Comparison of ENCODE assay signal across 7 mouse cellular contexts in the genomic region with DNA sequence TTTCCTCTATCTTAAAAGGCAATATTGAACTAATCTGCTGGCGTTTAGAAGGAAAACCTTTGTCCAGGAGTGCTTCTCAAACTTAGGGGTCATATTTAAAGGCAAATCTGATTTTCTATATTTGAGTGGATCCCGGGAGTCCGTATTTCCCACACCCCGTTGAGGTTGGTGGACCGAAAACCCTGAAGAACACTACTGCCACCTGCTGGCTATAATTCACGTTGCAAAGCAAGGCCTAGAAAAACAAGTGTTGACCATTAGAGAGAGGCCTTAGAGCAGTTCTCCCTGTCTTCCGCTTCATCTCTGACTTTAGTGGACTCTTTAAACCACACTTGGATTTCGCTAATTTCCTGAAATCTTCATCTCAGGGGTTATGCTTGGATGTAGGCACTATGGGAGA.
A peak's percentile ranks its signal among the peaks of the same experiment; 100 is the strongest.
DNase-seq lines count a peak whose midpoint lies in the region; ATAC-seq lines count a peak whose summit lies in the region.

No protein-coding gene starts in this region.

- 27% methylated on average over 8 of the region's 8 CpGs for WGBS in heart, embryonic 14.5 days

- peak; percentile 68; the same call in 1 of the 2 replicates for ATAC-seq in erythroid progenitor cell, adult 5-6 weeks (replicated peaks; ENCODE audit: low FRiP score, poor library complexity, severe bottlenecking)
- no peak for ATAC-seq in heart, embryonic 14.5 days (ENCODE audit: insufficient number of reproducible peaks, insufficient read depth, low FRiP score, low read depth)

- H3K4me2 ChIP-seq in heart, embryonic 14.5 days (ENCODE audit: low read length) = peak overlapping the region; percentile 9; the same call in 1 of the 2 replicates

- H3K9ac ChIP-seq in heart, embryonic 14.5 days (ENCODE audit: low read length) = no peak overlapping the region

- H3K9me3 ChIP-seq in heart, embryonic 14.5 days (ENCODE audit: control insufficient read depth, low read length) = no peaks in the 10 kb centered on the region

- H3K36me3 ChIP-seq in heart, embryonic 14.5 days (ENCODE audit: control insufficient read depth, insufficient read depth, low read length) = no peaks in the 10 kb centered on the region

- no peaks in the 10 kb centered on the region for H3K4me1 ChIP-seq in heart, embryonic 14.5 days (ENCODE audit: control insufficient read depth in 2 of 2, insufficient read depth in 2 of 2, low read length in 2 of 2)

- no peaks in the 10 kb centered on the region for H3K27me3 ChIP-seq in heart, embryonic 14.5 days (ENCODE audit: control insufficient read depth, insufficient read depth, low read length)

- no peak overlapping the region for H3K27ac ChIP-seq in heart, embryonic 14.5 days (replicated peaks in 1 of 2; ENCODE audit: control insufficient read depth in 1 of 2, insufficient read depth in 1 of 2, low read depth in 2 of 2, low read length in 2 of 2)

- H3K4me3 ChIP-seq in heart, embryonic 14.5 days (ENCODE audit: control insufficient read depth in 1 of 2, insufficient read depth in 1 of 2, low read depth in 1 of 2, low read length in 2 of 2) = no peak overlapping the region

- peak; percentile 94 for DNase-seq in NIH3T3 (ENCODE audit: low read depth)
- peak; percentile 48 for DNase-seq in c-Kit-negative CD71-positive TER-119-positive erythroid progenitor cells, embryonic 14.5 days (ENCODE audit: low read depth, low spot score)
- DNase-seq in kidney, postnatal 4 days = peak; percentile 83 to 84
- peak; percentile 88 for DNase-seq in lung, postnatal 10 days
- DNase-seq in right cerebral cortex, postnatal 10 days (ENCODE audit: low spot score in 2 of 2) = peak; percentile 87 to 91
